Mouse (Mus musculus) liver, embryonic 14.5 days (tissue): ENCODE data around the gene Tmbim7.

ENCODE experiments used
- CTCF ChIP-seq: IDR thresholded peaks from 2 replicates; pipeline ENCODE4 v1.5.1; 2016; ENCODE audit warnings: antibody characterized with exemption, low read depth, control low read depth
- EP300 ChIP-seq: IDR thresholded peaks from 2 replicates; pipeline ENCODE4 v1.6.1; 2016; ENCODE audit warnings: antibody characterized with exemption, low read depth

DNA sequence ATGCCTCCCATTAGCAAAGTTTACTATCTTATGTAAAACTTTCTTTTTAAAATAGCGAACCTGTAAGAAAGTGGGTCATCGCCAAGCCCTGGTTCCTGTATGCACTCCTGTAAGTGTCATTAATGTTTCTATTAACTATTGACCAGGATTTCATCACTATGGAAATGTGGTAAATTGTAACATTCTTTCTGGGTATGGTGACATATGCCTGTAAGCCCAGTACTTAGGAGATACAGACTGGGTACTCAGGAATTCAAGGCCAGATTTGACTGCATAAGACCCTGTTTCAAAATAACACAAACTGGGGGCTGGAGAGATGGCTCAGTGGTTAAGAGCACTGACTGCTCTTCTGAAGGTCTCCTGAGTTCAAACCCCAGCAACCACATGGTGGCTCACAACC lies 14.2 kb downstream of the Tmbim7 start:
- TF ChIP-seq CTCF (no peak), EP300 (no peak)
